In genomic region chr12:95690819-95691218, GRCm38 (mm10) we compare ENCODE assay signal across 9 mouse cellular contexts. TPM values are rescaled to one million over a fixed set of nuclear protein-coding genes. Genes with fewer than 3 reads are reported as not detected.
DNase-seq lines count a peak whose midpoint lies in the region; ATAC-seq lines count a peak whose summit lies in the region.
"Had no signal": no experiment of that assay in that cellular context is flagged by ENCODE, and none has a peak within 500 bp of the region (broad histone marks: within the 10 kb centered on the region; RNA-seq: fewer than 3 reads in every experiment).

No protein-coding gene starts in this region.

- intact Hi-C loops in left cerebral cortex, postnatal 25 days (cut with DNase I), result loop anchor here (5.0 kb wide), 5 partner anchors 204 to 939 kb away; no protein-coding TSS in a partner anchor

- 8% methylated on average over 9 of the region's 9 CpGs for WGBS in kidney, embryonic 14.5 days
- 6% methylated on average over 9 of the region's 9 CpGs for WGBS in heart, embryonic 14.5 days
- 2% methylated on average over 9 of the region's 9 CpGs for WGBS in neural tube, embryonic 14.5 days

- no peaks in the 10 kb centered on the region for H3K36me3 ChIP-seq in kidney, embryonic 14.5 days (ENCODE audit: control insufficient read depth, insufficient read depth, low read length)
- no peaks in the 10 kb centered on the region for H3K36me3 ChIP-seq in heart, embryonic 14.5 days (ENCODE audit: control insufficient read depth, insufficient read depth, low read length)
- no peaks in the 10 kb centered on the region for H3K36me3 ChIP-seq in neural tube, embryonic 14.5 days (ENCODE audit: control insufficient read depth, insufficient read depth, low read length)

- no peak overlapping the region for H3K4me2 ChIP-seq in kidney, embryonic 14.5 days (replicated peaks; ENCODE audit: low read depth, low read length)
- H3K4me2 ChIP-seq in heart, embryonic 14.5 days (ENCODE audit: low read length), result peak overlapping the region; percentile 96
- peak overlapping the region; percentile 82; the same call in 1 of the 2 replicates for H3K4me2 ChIP-seq in neural tube, embryonic 14.5 days (ENCODE audit: low read depth, low read length)

- ATAC-seq in kidney, embryonic 14.5 days (ENCODE audit: low FRiP score, low TSS enrichment), result no peak
- ATAC-seq in heart, embryonic 14.5 days (ENCODE audit: insufficient number of reproducible peaks, insufficient read depth, low FRiP score, low read depth), result no peak
- ATAC-seq in neural tube, embryonic 14.5 days (ENCODE audit: low read depth), result no peak
- ATAC-seq in CD4-positive, CD25-positive, alpha-beta regulatory T cell, adult 4 months, result no peak

- peaks cover 5% of the 10 kb centered on the region; the same call in 1 of the 2 replicates for H3K27me3 ChIP-seq in kidney, embryonic 14.5 days (ENCODE audit: control insufficient read depth, insufficient read depth, low read length)
- no peaks in the 10 kb centered on the region for H3K27me3 ChIP-seq in heart, embryonic 14.5 days (ENCODE audit: control insufficient read depth, insufficient read depth, low read length)
- 0 out of 2 replicates have a peak, but pooled peaks cover 3% of the 10 kb centered on the region for H3K27me3 ChIP-seq in neural tube, embryonic 14.5 days (ENCODE audit: control insufficient read depth, insufficient read depth, low read length)

- peak; percentile 11 for DNase-seq in kidney, adult 9 months
- DNase-seq in embryo, embryonic 10 days (ENCODE audit: low spot score), result peak; percentile 71
- DNase-seq in left cerebral cortex, postnatal 25 days (ENCODE audit: low spot score in 2 of 2), result peak; percentile 53 to 86
- no peak for DNase-seq in thymus, postnatal 10 days (ENCODE audit: low spot score in 2 of 2)

- no peaks in the 10 kb centered on the region for H3K9me3 ChIP-seq in kidney, embryonic 14.5 days (ENCODE audit: control insufficient read depth, low read length)
- H3K9me3 ChIP-seq in heart, embryonic 14.5 days (ENCODE audit: control insufficient read depth, low read length), result no peaks in the 10 kb centered on the region
- H3K9me3 ChIP-seq in neural tube, embryonic 14.5 days (ENCODE audit: control insufficient read depth, low read length), result no peaks in the 10 kb centered on the region

- no peak overlapping the region for H3K9ac ChIP-seq in kidney, embryonic 14.5 days (ENCODE audit: low read depth, low read length)
- no peak overlapping the region for H3K9ac ChIP-seq in heart, embryonic 14.5 days (ENCODE audit: low read length)
- peak overlapping the region; percentile 11; the same call in 1 of the 2 replicates for H3K9ac ChIP-seq in neural tube, embryonic 14.5 days (replicated peaks; ENCODE audit: low read depth, low read length)

- H3K4me3 ChIP-seq in kidney, embryonic 14.5 days (ENCODE audit: low read length), result no peak overlapping the region
- H3K4me3 ChIP-seq in heart, embryonic 14.5 days (ENCODE audit: control insufficient read depth in 1 of 2, insufficient read depth in 1 of 2, low read depth in 1 of 2, low read length in 2 of 2), result no peak overlapping the region
- no peak overlapping the region for H3K4me3 ChIP-seq in neural tube, embryonic 14.5 days (ENCODE audit: low read depth, low read length)

- H3K27ac ChIP-seq in kidney, embryonic 14.5 days (ENCODE audit: low read depth, low read length), result no peak overlapping the region
- no peak overlapping the region for H3K27ac ChIP-seq in heart, embryonic 14.5 days (replicated peaks in 1 of 2; ENCODE audit: control insufficient read depth in 1 of 2, insufficient read depth in 1 of 2, low read depth in 2 of 2, low read length in 2 of 2)
- H3K27ac ChIP-seq in neural tube, embryonic 14.5 days (ENCODE audit: low read depth, low read length), result no peak overlapping the region

- H3K4me1 ChIP-seq in kidney, embryonic 14.5 days (ENCODE audit: control insufficient read depth, insufficient read depth, low read length), result no peaks in the 10 kb centered on the region
- peaks cover 4 to 9% of the 10 kb centered on the region in 2 experiments; a peak in 3 of 4 replicates for H3K4me1 ChIP-seq in heart, embryonic 14.5 days (ENCODE audit: control insufficient read depth in 2 of 2, insufficient read depth in 2 of 2, low read length in 2 of 2)
- H3K4me1 ChIP-seq in neural tube, embryonic 14.5 days (ENCODE audit: control insufficient read depth, insufficient read depth, low read length), result peaks cover 4% of the 10 kb centered on the region; the same call in 1 of the 2 replicates

RNA-seq across cellular contexts. Expression of gene Flrt2, which starts 1.2 kb away (rescaled TPM):
- 32.2 and 45.3 TPM in 2 replicates for polyA plus RNA-seq in kidney, embryonic 14.5 days (2014; fragmentation: Nextera tagmentation; extraction: Ambion mirVana)
- polyA plus RNA-seq in heart, embryonic 14.5 days (2014; fragmentation: Nextera tagmentation; extraction: Ambion mirVana), result 31.4 and 32.7 TPM in 2 replicates
- 10 to 100 TPM; 67.2 to 78.8 TPM for total RNA-seq in left cerebral cortex, postnatal 25 days (2021)
- 30.1 and 36.7 TPM in 2 replicates for polyA plus RNA-seq in neural tube, embryonic 14.5 days (2014; fragmentation: Nextera tagmentation; extraction: Ambion mirVana)
- not detected for polyA plus RNA-seq in CD4-positive, CD25-positive, alpha-beta regulatory T cell, adult 4 months (2017; shearing (Covaris generic))
- total RNA-seq: hematopoietic stem cell, adult 5-6 weeks had no signal

Comparison
In these comparisons a context has a peak if more than half of its experiments do, and no peak if none do; other contexts are left out.
1. DNase-seq: peak in kidney, adult 9 months (single experiment), embryo, embryonic 10 days (single experiment) and left cerebral cortex, postnatal 25 days (2 of 2); none in thymus, postnatal 10 days (0 of 2).
2. RNA of gene Flrt2, which starts 1.2 kb away (polyA plus RNA-seq): 32.2 to 45.3 TPM in kidney, embryonic 14.5 days, 31.4 to 32.7 TPM in heart, embryonic 14.5 days and 30.1 to 36.7 TPM in neural tube, embryonic 14.5 days; not detected in CD4-positive, CD25-positive, alpha-beta regulatory T cell, adult 4 months; every median in the first group is over 10 times any median in the second.